In genomic region chr19:56915084-56915483, GRCm38 (mm10) we compare ENCODE assay signal across 13 mouse cellular contexts. TPM values are rescaled to one million over a fixed set of nuclear protein-coding genes. Genes with fewer than 3 reads are reported as not detected.
A peak's percentile ranks its signal among the peaks of the same experiment; 100 is the strongest.
DNase-seq lines count a peak whose midpoint lies in the region; ATAC-seq lines count a peak whose summit lies in the region.
"Had no signal": no experiment of that assay in that cellular context is flagged by ENCODE, and none has a peak within 500 bp of the region (broad histone marks: within the 10 kb centered on the region; RNA-seq: fewer than 3 reads in every experiment).

No protein-coding gene starts in this region.

- WGBS in kidney, embryonic 14.5 days: 64% methylated on average over 6 of the region's 6 CpGs
- WGBS in lung, embryonic 15.5 days: 49% methylated on average over 6 of the region's 6 CpGs

- H3K9ac ChIP-seq in kidney, embryonic 14.5 days (ENCODE audit: low read depth, low read length): no peak overlapping the region
- H3K9ac ChIP-seq in lung, embryonic 15.5 days: no peak overlapping the region
- H3K9ac ChIP-seq: liver, embryonic 13.5 days; neural tube, embryonic 13.5 days had no signal

- peak; percentile 41; the same call in 1 of the 2 replicates for ATAC-seq in kidney, embryonic 14.5 days (ENCODE audit: low FRiP score, low TSS enrichment)
- peak; percentile 53 for ATAC-seq in lung, embryonic 15.5 days (ENCODE audit: borderline replicate concordance, extremely low read depth, low FRiP score, low TSS enrichment)
- ATAC-seq: hindbrain, embryonic 16.5 days had no signal

- peaks cover 11% of the 10 kb centered on the region; the same call in 1 of the 2 replicates for H3K4me1 ChIP-seq in kidney, embryonic 14.5 days (ENCODE audit: control insufficient read depth, insufficient read depth, low read length)
- peaks cover 22% of the 10 kb centered on the region for H3K4me1 ChIP-seq in lung, embryonic 15.5 days
- H3K4me1 ChIP-seq: liver, embryonic 13.5 days had no signal

- no peak overlapping the region for H3K4me2 ChIP-seq in kidney, embryonic 14.5 days (replicated peaks; ENCODE audit: low read depth, low read length)
- H3K4me2 ChIP-seq in lung, embryonic 15.5 days: peak overlapping the region; percentile 11; the same call in 1 of the 2 replicates
- H3K4me2 ChIP-seq: liver, embryonic 13.5 days; neural tube, embryonic 13.5 days had no signal

- no peaks in the 10 kb centered on the region for H3K27me3 ChIP-seq in kidney, embryonic 14.5 days (ENCODE audit: control insufficient read depth, insufficient read depth, low read length)
- no peaks in the 10 kb centered on the region for H3K27me3 ChIP-seq in lung, embryonic 15.5 days
- H3K27me3 ChIP-seq: liver, embryonic 13.5 days; neural tube, embryonic 13.5 days had no signal

- H3K4me3 ChIP-seq in kidney, embryonic 14.5 days (ENCODE audit: low read length): no peak overlapping the region
- no peak overlapping the region for H3K4me3 ChIP-seq in lung, embryonic 15.5 days
- H3K4me3 ChIP-seq: liver, embryonic 13.5 days; neural tube, embryonic 13.5 days had no signal

- no peaks in the 10 kb centered on the region for H3K9me3 ChIP-seq in kidney, embryonic 14.5 days (ENCODE audit: control insufficient read depth, low read length)
- no peaks in the 10 kb centered on the region for H3K9me3 ChIP-seq in lung, embryonic 15.5 days
- H3K9me3 ChIP-seq: liver, embryonic 13.5 days; neural tube, embryonic 13.5 days had no signal

- H3K36me3 ChIP-seq in kidney, embryonic 14.5 days (ENCODE audit: control insufficient read depth, insufficient read depth, low read length): peaks cover 14% of the 10 kb centered on the region; the same call in 1 of the 2 replicates
- H3K36me3 ChIP-seq in lung, embryonic 15.5 days: peaks cover 20% of the 10 kb centered on the region
- H3K36me3 ChIP-seq: liver, embryonic 13.5 days; neural tube, embryonic 13.5 days had no signal

- peak; percentile 65 for DNase-seq in urinary bladder, postnatal 14 days (ENCODE audit: low spot score)
- DNase-seq in urinary bladder, adult 18-20 months (ENCODE audit: low spot score in 2 of 2): no peak
- DNase-seq in thymus, postnatal 0 days (ENCODE audit: low spot score): no peak
- DNase-seq in left cerebral cortex, postnatal 10 days (ENCODE audit: extremely low spot score in 1 of 2, low spot score in 2 of 2): no peak
- no peak for DNase-seq in adrenal gland, adult (ENCODE audit: inconsistent age in 2 of 2, low spot score in 1 of 2)
- DNase-seq in thymus, postnatal 4 days: no peak
- DNase-seq: B cell, adult 2 months; liver, embryonic 13.5 days; midbrain, embryonic 14.5 days had no signal

- H3K27ac ChIP-seq in kidney, embryonic 14.5 days (ENCODE audit: low read depth, low read length): peak overlapping the region; percentile 82
- peak overlapping the region; percentile 82 for H3K27ac ChIP-seq in lung, embryonic 15.5 days
- H3K27ac ChIP-seq: liver, embryonic 13.5 days; neural tube, embryonic 13.5 days had no signal

- intact Hi-C loops in left cerebral cortex, postnatal 10 days (cut with DNase I): no loop called here

RNA-seq across cellular contexts. Expression of gene Vwa2, which starts 41.0 kb away (rescaled TPM):
- 10.0 and 16.1 TPM in 2 replicates for polyA plus RNA-seq in kidney, embryonic 14.5 days (2014; fragmentation: Nextera tagmentation; extraction: Ambion mirVana)
- 10.8 and 11.0 TPM in 2 replicates for polyA plus RNA-seq in lung, embryonic 15.5 days (2015; fragmentation: Nextera tagmentation; extraction: Ambion mirVana)
- 0.67 and 0.73 TPM in 2 replicates for polyA plus RNA-seq in thymus, postnatal 0 days (2015; fragmentation: Nextera tagmentation; extraction: Ambion mirVana)
- under 1 TPM; 0.15 to 0.30 TPM for total RNA-seq in left cerebral cortex, postnatal 10 days (2021)
- polyA plus RNA-seq: liver, embryonic 13.5 days had no signal
